Mouse (Mus musculus): ENCODE measurements at regions not wholly inside any gene's neighbourhood (a gene's known extent, or its start where the extent isn't known, plus 50 kb on each side); places are given as distances from the start of the nearest gene placed in this dataset.

DNA sequence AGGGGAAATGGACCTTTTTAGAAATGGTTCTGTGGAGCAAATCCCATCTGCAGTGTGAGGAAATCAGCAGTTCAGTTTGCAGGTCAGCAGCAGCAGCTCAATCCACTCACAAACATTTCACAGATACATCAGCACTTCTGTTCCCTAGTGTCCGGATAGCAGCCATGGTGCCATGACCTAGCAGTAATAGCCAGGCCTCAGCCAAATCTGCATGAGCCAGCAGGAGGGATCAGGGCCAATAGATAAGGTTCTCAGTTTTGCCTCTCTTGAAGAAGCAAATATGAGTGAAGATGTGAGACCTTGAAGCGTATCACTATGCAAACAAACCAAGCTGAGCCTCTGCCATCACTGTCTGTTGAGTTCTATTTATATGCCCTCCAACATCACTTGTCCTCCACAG is 380.7 kb upstream of the Chrm3 start:
- no peaks in the 10 kb centered on the region for H3K36me3 ChIP-seq
- H3K9me3 ChIP-seq = no peaks in the 10 kb centered on the region
- H3K27ac ChIP-seq = no peak overlapping the region
- 83% methylated on average over 2 of the region's 2 CpGs for WGBS
- no peak overlapping the region for H3K4me3 ChIP-seq (replicated peaks)
- H3K27me3 ChIP-seq (replicated peaks) = no peaks in the 10 kb centered on the region
- H3K4me1 ChIP-seq (replicated peaks) = no peaks in the 10 kb centered on the region
- no peak overlapping the region for H3K4me2 ChIP-seq (replicated peaks)
- H3K9ac ChIP-seq = no peak overlapping the region
- no peak for ATAC-seq

DNA sequence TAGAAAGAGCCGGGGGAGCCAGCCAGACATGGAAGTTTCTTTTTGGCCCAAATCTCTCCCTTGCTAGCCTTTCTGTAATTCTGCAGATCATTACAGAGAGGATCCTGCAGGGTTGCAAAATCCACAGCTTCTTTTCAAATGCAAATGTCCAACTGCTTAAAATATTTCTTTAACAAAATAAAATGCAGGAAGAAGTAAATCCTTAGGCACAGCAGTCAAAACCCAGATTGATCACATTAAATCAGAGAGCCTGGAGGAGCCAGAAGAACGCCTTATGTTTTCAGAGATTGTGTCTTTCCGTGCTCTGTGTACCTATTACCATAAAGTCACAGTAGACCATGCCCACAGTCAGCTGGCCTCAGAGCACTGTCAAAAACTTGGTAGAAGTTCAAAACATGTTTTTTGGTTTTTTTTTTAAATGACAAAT is 365.1 kb upstream of the Chrm3 start:
- H3K4me2 ChIP-seq (replicated peaks) = no peak overlapping the region
- 71% methylated on average over 3 of the region's 3 CpGs for WGBS

DNA sequence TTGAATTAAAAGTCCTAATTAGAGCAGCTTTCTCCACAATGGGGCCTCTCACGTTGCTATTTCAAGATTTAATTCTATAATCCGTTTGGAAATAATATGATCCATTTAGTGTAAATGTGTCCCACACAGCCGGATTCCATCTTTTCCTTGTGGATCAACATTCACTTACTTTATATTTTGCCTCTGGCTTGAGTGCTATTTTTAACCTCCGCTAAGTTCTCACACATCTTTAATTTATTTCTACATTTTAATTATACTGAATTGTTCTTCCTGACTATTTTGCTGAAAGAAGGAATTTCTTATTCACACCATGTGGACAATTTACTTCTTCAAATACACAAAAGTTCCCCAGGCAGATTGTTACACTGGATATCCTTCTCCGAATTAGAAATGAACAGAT is 364.7 kb upstream of the Chrm3 start:
- Histone ChIP-seq H3K4me3 (replicated peaks) (no peak overlapping the region), H3K4me1 (replicated peaks) (no peaks in the 10 kb centered on the region), H3K36me3 (no peaks in the 10 kb centered on the region), H3K27me3 (replicated peaks) (no peaks in the 10 kb centered on the region), H3K9me3 (no peaks in the 10 kb centered on the region), H3K4me2 (replicated peaks) (no peak overlapping the region), H3K27ac (no peak overlapping the region), H3K9ac (no peak overlapping the region)
- ATAC-seq = no peak
- WGBS = 70% methylated on average over 5 of the region's 5 CpGs

More for the DNA sequence above, 365.1 kb upstream of the Chrm3 start:
- Histone ChIP-seq H3K9ac (no peak overlapping the region), H3K9me3 (no peaks in the 10 kb centered on the region), H3K27me3 (replicated peaks) (no peaks in the 10 kb centered on the region), H3K27ac (no peak overlapping the region), H3K36me3 (no peaks in the 10 kb centered on the region), H3K4me1 (replicated peaks) (no peaks in the 10 kb centered on the region), H3K4me3 (replicated peaks) (no peak overlapping the region)
- ATAC-seq = no peak

DNA sequence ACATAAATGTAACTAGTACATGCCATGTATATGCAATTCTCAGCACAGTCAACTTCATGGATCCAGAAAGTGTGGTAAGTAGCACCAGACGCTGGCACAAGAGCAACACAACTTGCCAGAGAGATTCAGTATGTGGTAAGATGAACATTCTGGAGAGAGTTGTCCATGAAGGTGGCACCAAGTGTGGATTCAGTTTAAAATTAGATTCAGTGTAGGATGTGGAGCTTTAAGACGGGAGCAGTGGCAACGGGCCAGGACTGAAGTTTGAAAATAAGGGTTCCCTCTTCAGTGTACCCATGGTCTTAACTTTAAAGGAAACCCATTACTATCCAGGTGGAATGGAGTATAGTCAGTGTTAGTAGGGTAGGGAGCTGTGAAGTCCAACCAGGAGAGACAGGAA is 360.0 kb upstream of the Chrm3 start:
- Histone ChIP-seq H3K9me3 (no peaks in the 10 kb centered on the region), H3K27me3 (replicated peaks) (no peaks in the 10 kb centered on the region), H3K4me3 (replicated peaks) (no peak overlapping the region), H3K9ac (no peak overlapping the region), H3K4me1 (replicated peaks) (no peaks in the 10 kb centered on the region), H3K4me2 (replicated peaks) (no peak overlapping the region), H3K36me3 (no peaks in the 10 kb centered on the region), H3K27ac (no peak overlapping the region)
- no peak for ATAC-seq
- WGBS = 82% methylated on average over 3 of the region's 3 CpGs

DNA sequence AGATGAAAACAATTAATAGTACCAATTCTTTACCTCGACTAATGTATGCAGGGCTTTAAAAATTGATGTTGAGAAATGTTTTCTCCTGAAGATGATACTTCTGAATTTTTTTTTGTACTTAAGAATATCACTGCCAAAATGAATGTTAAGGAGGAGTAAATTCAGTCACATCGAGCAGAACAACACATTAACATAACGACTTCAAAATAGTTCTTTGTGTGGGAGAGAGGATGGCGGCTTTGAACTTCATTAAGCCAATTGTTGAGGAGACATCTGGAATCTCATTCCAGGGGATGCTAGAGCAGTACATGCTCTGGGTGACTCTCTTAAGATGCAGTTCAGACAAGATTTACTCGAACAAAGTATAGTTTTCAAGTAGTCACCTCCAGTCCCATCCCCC is 350.8 kb upstream of the Chrm3 start:
- Histone ChIP-seq H3K9me3 (no peaks in the 10 kb centered on the region), H3K27ac (no peak overlapping the region), H3K27me3 (replicated peaks) (no peaks in the 10 kb centered on the region), H3K4me3 (replicated peaks) (no peak overlapping the region), H3K36me3 (no peaks in the 10 kb centered on the region), H3K4me1 (replicated peaks) (no peaks in the 10 kb centered on the region), H3K4me2 (replicated peaks) (no peak overlapping the region), H3K9ac (no peak overlapping the region)
- no peak for ATAC-seq
- WGBS = 80% methylated on average over 5 of the region's 5 CpGs

DNA sequence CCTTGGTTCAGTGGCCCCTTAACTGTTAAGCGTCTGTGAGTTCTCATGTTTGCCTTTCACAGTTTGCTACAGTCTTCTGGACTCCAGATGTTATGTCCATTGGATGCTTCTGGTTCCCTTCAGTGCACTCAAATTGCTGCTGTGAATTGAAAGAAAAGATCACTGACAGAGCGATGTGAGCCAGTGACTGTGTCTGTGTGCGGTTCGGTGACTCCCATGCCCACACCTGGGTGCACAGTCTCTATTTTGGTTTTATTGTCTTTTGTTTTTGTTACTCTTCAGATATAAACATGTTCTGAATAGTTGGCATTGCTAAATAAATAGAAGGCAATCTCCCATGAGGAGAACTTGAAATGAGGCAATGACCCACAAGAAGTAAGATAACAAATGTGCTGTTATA is 350.3 kb upstream of the Chrm3 start:
- WGBS = 59% methylated on average over 4 of the region's 4 CpGs
- Histone ChIP-seq H3K4me2 (replicated peaks) (no peak overlapping the region), H3K4me1 (replicated peaks) (no peaks in the 10 kb centered on the region), H3K4me3 (replicated peaks) (no peak overlapping the region), H3K36me3 (no peaks in the 10 kb centered on the region), H3K9ac (no peak overlapping the region), H3K27ac (no peak overlapping the region), H3K27me3 (replicated peaks) (no peaks in the 10 kb centered on the region), H3K9me3 (no peaks in the 10 kb centered on the region)
- no peak for ATAC-seq

DNA sequence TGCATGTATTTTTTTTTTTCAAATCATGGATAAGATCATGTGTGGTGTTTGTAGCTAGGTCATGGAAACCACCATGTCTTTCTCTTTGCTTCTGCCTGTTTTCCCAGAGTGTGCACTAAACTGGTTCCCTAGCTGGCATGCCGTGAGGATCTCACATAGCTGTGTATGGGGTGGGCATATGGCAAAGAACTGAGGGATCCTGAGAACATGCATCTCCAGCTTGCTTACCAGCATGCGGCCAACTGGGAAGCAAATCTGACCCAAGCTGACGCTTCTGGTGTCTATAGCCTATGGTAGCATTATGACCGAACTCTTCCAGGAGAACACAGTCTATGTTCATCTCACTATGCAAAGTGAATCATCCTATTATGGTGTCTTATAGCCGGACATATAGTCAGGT is 336.5 kb upstream of the Chrm3 start:
- Histone ChIP-seq H3K27me3 (replicated peaks) (no peaks in the 10 kb centered on the region), H3K4me1 (replicated peaks) (no peaks in the 10 kb centered on the region), H3K27ac (no peak overlapping the region), H3K4me2 (replicated peaks) (no peak overlapping the region), H3K36me3 (no peaks in the 10 kb centered on the region), H3K4me3 (replicated peaks) (no peak overlapping the region), H3K9ac (no peak overlapping the region), H3K9me3 (no peaks in the 10 kb centered on the region)
- no peak for ATAC-seq
- WGBS = 92% methylated on average over 5 of the region's 5 CpGs

DNA sequence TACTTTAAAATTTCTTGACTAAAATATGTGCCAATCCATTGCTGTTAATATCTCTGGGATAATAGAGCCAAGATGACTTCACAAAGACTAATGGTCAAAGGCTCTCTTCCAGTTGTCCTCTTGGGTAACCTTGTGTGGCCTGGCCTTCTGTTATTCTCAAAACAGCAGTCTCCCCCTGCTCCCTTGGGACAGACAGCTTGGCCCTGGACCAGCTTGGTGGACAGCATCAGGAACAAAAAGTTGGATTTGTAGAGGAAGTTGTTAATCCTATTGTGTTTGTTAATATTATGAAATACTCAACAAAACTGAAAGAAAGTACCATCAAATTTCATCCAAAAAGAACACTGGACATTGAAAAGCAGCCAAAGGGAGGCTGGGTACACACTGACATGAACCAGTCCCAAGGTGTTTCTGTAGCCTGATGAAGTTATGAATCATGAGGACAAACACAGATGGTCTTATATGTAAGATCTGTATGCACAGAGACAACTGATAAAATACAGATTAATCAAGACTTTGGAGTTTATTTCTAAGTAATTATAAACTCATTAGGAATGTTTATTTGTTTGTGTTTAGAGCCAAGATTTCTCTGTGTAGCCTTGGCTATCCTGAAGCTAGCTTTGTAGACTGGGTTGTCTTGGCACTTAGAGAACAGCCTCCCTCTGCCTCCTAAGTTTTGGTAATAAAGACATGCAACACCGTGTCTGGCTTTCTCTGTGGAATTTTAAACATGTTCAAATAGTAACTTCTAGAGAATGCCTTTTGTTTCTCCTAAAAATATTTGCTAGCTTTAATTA is 335.7 kb upstream of the Chrm3 start:
- WGBS = 53% methylated on average over 1 of the region's 1 CpGs
- H3K4me3 ChIP-seq (replicated peaks) = no peak overlapping the region

DNA sequence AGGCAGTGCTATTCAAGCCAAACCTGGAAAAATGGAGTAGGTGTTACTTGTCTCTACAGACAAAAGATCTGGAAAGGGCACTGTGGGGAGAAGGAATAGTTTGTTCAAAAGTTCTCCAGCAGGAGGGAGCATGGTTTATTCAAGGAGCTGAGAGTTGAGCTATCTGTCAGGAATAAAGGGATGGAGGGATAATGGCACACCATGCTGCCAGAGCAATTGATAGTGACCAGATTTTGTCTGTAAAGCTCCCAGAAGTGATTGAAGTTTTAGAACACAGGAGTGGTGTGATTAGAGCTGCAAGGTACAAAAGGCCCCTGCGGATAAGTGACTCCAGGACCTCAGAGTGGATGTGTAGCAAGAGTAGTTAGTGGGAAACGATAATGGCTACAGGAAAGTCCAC is 330.7 kb upstream of the Chrm3 start:
- Histone ChIP-seq H3K4me3 (replicated peaks) (no peak overlapping the region), H3K9ac (no peak overlapping the region), H3K27ac (no peak overlapping the region), H3K27me3 (replicated peaks) (no peaks in the 10 kb centered on the region), H3K4me2 (replicated peaks) (no peak overlapping the region), H3K9me3 (no peaks in the 10 kb centered on the region), H3K36me3 (no peaks in the 10 kb centered on the region), H3K4me1 (replicated peaks) (no peaks in the 10 kb centered on the region)
- no peak for ATAC-seq
- WGBS = 77% methylated on average over 2 of the region's 2 CpGs

More for the DNA sequence above, 335.7 kb upstream of the Chrm3 start:
- Histone ChIP-seq H3K4me2 (replicated peaks) (no peak overlapping the region), H3K9ac (no peak overlapping the region), H3K9me3 (no peaks in the 10 kb centered on the region), H3K4me1 (replicated peaks) (no peaks in the 10 kb centered on the region), H3K27ac (no peak overlapping the region), H3K36me3 (no peaks in the 10 kb centered on the region), H3K27me3 (replicated peaks) (no peaks in the 10 kb centered on the region)
- ATAC-seq = no peak

DNA sequence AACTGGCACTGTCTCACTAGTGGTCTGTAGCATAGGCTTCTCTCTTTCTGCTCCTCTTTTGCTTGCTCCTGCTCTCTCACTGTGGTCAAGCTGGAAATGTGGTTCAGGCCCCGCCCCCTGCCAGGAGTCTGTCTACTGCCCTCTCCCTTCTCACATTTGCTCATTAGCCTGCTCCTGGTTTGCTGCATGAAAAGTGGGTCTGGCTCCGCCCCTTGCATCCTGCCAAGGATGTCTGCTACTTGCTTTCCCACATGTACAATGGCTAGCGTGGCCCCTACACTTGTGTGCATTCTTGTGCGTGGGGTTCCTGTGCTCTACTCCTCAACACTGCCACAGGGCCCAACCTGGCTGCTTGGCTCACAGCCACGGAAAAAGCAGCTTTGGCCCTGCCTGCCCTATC is 326.7 kb upstream of the Chrm3 start:
- Histone ChIP-seq H3K4me3 (replicated peaks) (no peak overlapping the region), H3K27me3 (replicated peaks) (no peaks in the 10 kb centered on the region), H3K4me1 (replicated peaks) (no peaks in the 10 kb centered on the region), H3K36me3 (no peaks in the 10 kb centered on the region), H3K9ac (no peak overlapping the region), H3K9me3 (no peaks in the 10 kb centered on the region), H3K27ac (no peak overlapping the region), H3K4me2 (replicated peaks) (no peak overlapping the region)
- no peak for ATAC-seq
- 78% methylated on average over 5 of the region's 5 CpGs for WGBS

DNA sequence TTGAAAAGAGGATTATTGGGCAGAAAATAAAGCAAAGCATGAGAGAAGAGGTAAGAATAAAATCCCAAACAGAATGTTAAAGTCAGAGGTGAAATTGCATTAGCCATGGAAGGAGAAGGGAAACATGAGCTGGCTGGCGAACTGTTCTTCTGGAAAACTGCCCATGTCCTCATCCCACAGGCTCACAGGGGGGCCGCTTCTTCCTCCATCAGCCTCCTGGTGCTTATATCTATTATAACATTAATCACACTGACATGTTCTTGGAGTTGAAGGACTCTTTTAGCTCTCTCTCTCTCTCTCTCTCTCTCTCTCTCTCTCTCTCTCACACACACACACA is 293.4 kb upstream of the Chrm3 start:
- Histone ChIP-seq H3K27ac (no peak overlapping the region), H3K36me3 (no peaks in the 10 kb centered on the region), H3K4me2 (replicated peaks) (no peak overlapping the region), H3K27me3 (replicated peaks) (no peaks in the 10 kb centered on the region), H3K9ac (no peak overlapping the region), H3K4me3 (replicated peaks) (no peak overlapping the region), H3K9me3 (no peaks in the 10 kb centered on the region), H3K4me1 (replicated peaks) (no peaks in the 10 kb centered on the region)
- 52% methylated on average over 2 of the region's 2 CpGs for WGBS
- no peak for ATAC-seq

DNA sequence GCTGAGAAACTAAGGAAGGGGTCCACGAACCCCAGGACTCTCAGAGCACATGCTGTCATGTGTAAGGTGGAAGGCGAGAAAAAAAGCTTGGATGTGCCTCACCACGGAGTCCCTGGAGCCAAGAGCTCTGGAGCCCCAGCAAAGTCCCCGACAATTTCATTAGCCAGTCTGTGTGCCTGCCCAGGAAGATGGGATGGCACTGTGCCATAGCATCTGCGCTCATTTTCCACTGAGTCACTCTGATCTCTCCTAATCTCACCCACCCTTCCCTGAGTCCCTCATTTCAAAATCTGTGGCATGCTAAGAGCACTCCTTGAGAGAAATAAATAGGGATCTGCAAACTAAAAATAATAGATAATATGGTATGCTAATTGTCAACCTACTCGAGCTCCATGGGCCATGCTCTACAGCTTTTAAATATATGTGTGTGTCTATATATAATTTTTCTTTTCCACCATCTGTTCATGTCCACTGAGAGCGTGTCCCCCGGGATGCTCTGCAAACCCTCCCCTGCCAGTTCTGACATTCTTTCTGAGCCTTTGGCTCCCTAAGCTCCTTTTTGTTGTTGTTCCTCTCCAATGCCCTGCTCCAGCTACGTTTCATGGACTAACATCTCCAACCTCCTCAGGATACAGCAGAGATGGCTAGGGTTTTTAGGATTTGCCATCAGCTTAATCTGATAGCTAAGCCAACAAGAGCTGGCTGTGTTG is 292.9 kb upstream of the Chrm3 start:
- WGBS = 59% methylated on average over 9 of the region's 9 CpGs
- no peak overlapping the region for H3K4me3 ChIP-seq (replicated peaks)
- no peak for ATAC-seq
- no peak overlapping the region for H3K27ac ChIP-seq
- no peaks in the 10 kb centered on the region for H3K4me1 ChIP-seq (replicated peaks)
- no peaks in the 10 kb centered on the region for H3K36me3 ChIP-seq
- H3K9ac ChIP-seq = no peak overlapping the region
- H3K4me2 ChIP-seq (replicated peaks) = no peak overlapping the region
- H3K9me3 ChIP-seq = no peaks in the 10 kb centered on the region
- no peaks in the 10 kb centered on the region for H3K27me3 ChIP-seq (replicated peaks)

DNA sequence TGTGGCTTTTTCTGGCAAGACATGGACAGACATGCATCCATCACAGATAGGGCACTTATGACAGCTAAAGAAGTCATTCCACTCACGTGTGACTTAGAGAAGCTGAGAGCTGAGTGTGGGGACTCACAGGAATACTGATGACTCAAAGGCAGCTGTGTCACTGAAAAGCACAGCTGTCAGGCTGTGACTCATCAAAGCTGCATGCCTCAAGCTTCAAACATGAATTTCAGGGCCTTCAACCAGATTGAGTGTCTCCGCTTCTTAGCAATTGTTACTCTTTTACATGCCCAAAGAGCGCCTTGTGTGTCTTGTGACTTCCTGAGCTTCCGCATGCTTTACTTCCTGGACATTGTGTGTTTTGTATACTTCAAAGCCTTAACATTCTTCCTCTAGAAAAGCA is 276.2 kb upstream of the Chrm3 start:
- Histone ChIP-seq H3K4me1 (replicated peaks) (no peaks in the 10 kb centered on the region; the same call in 1 of the 2 replicates), H3K27me3 (replicated peaks) (no peaks in the 10 kb centered on the region), H3K4me3 (replicated peaks) (no peak overlapping the region), H3K9me3 (no peaks in the 10 kb centered on the region), H3K36me3 (no peaks in the 10 kb centered on the region), H3K9ac (no peak overlapping the region), H3K4me2 (replicated peaks) (no peak overlapping the region), H3K27ac (no peak overlapping the region)
- no peak for ATAC-seq
- 65% methylated on average over 4 of the region's 4 CpGs for WGBS

All from intestine, embryonic 15.5 days (tissue).